25 mouse cellular contexts compared by ENCODE assay signal in the genomic region with DNA sequence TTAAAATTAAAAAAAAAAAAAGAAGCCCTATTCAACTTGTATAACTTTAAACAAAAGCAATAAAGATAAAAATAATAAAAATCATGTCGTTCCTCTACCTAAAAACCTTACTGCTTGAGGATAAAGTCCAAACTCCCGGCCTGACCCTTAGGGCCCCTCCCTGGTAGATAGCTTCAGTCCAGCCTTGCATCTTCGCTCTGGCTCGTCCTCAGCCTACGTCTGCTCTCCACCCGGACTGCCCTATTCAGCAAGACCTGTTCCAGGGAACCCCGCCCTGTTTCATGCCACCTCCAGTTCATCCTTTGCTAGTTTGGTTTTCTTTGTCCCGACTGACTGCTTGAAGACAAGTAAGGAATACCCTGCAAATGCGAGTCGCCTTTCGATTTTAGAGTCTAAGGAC. TPM values are rescaled to one million over a fixed set of nuclear protein-coding genes. Genes with fewer than 3 reads are reported as not detected.
DNase-seq lines count a peak whose midpoint lies in the region; ATAC-seq and TF ChIP-seq lines count a peak whose summit lies in the region.
"Had no signal": no experiment of that assay in that cellular context is flagged by ENCODE, and none has a peak within 500 bp of the region (broad histone marks: within the 10 kb centered on the region; RNA-seq: fewer than 3 reads in every experiment).

No protein-coding gene starts in this region.

- no peaks in the 10 kb centered on the region for H3K9me3 ChIP-seq in intestine, embryonic 16.5 days (ENCODE audit: control insufficient read depth, low read length)
- H3K9me3 ChIP-seq in stomach, postnatal 0 days (ENCODE audit: control insufficient read depth, low read length): no peaks in the 10 kb centered on the region
- H3K9me3 ChIP-seq in midbrain, embryonic 13.5 days: no peaks in the 10 kb centered on the region
- H3K9me3 ChIP-seq: forebrain, embryonic 10.5 days; forebrain, embryonic 13.5 days; G1E; heart, embryonic 10.5 days; heart, embryonic 13.5 days had no signal

- no peaks in the 10 kb centered on the region for H3K27me3 ChIP-seq in intestine, embryonic 16.5 days (replicated peaks; ENCODE audit: control insufficient read depth, insufficient read depth, low read length)
- no peaks in the 10 kb centered on the region for H3K27me3 ChIP-seq in stomach, postnatal 0 days (ENCODE audit: control insufficient read depth, insufficient read depth, low read length)
- H3K27me3 ChIP-seq in midbrain, embryonic 13.5 days: no peaks in the 10 kb centered on the region
- H3K27me3 ChIP-seq: forebrain, embryonic 13.5 days; heart, embryonic 13.5 days; Patski had no signal

- H3K4me1 ChIP-seq in intestine, embryonic 16.5 days (ENCODE audit: control insufficient read depth, insufficient read depth, low read length): peaks cover 20% of the 10 kb centered on the region
- no peaks in the 10 kb centered on the region for H3K4me1 ChIP-seq in stomach, postnatal 0 days (replicated peaks; ENCODE audit: control insufficient read depth, insufficient read depth)
- H3K4me1 ChIP-seq in midbrain, embryonic 13.5 days (replicated peaks): 0 out of 2 replicates have a peak, but pooled peaks cover 5% of the 10 kb centered on the region

- peak; percentile 84 for ATAC-seq in intestine, embryonic 16.5 days
- no peak for ATAC-seq in stomach, postnatal 0 days (ENCODE audit: low FRiP score, low TSS enrichment)
- ATAC-seq in granulocyte monocyte progenitor cell, adult 5-6 weeks (replicated peaks; ENCODE audit: poor library complexity, severe bottlenecking): no peak
- no peak for ATAC-seq in midbrain, embryonic 13.5 days
- ATAC-seq: forebrain, embryonic 13.5 days; forebrain, embryonic 16.5 days; hindbrain, postnatal 0 days; Patski had no signal

- DNase-seq in gastrocnemius, adult 2 months: no peak
- DNase-seq in gastrocnemius, postnatal 4 days (ENCODE audit: low spot score in 2 of 2): no peak
- DNase-seq in stomach, postnatal 0 days (ENCODE audit: low spot score): no peak
- DNase-seq in layer of hippocampus, postnatal 14 days (ENCODE audit: low spot score in 2 of 2): no peak
- DNase-seq: adrenal gland, adult 2 months; adrenal gland, postnatal 14 days; cerebellum, adult 11 months; cerebellum, adult 9-10 months; cerebellum, postnatal 14 days; gastrocnemius, postnatal 14 days; heart, adult 2 months; heart, postnatal 14 days; heart, postnatal 4 days had no signal

- 0 out of 2 replicates have a peak overlapping the region, but pooled peaks have one; percentile 12 for H3K27ac ChIP-seq in gastrocnemius, adult 2 months
- peak overlapping the region; percentile 60 for H3K27ac ChIP-seq in intestine, embryonic 16.5 days (ENCODE audit: low read length)
- peak overlapping the region; percentile 70 for H3K27ac ChIP-seq in stomach, postnatal 0 days (replicated peaks)
- no peak overlapping the region for H3K27ac ChIP-seq in midbrain, embryonic 13.5 days
- H3K27ac ChIP-seq: forebrain, embryonic 10.5 days; forebrain, embryonic 13.5 days; hindbrain, embryonic 14.5 days; hindbrain, postnatal 0 days had no signal

- 64% methylated on average over 11 of the region's 11 CpGs for WGBS in intestine, embryonic 16.5 days
- 63% methylated on average over 11 of the region's 11 CpGs for WGBS in stomach, postnatal 0 days
- WGBS in midbrain, embryonic 13.5 days: 86% methylated on average over 11 of the region's 11 CpGs

- H3K4me3 ChIP-seq in gastrocnemius, adult 2 months: no peak overlapping the region
- H3K4me3 ChIP-seq in intestine, embryonic 16.5 days (ENCODE audit: low read length): no peak overlapping the region
- no peak overlapping the region for H3K4me3 ChIP-seq in stomach, postnatal 0 days (ENCODE audit: low read depth, low read length)
- no peak overlapping the region for H3K4me3 ChIP-seq in midbrain, embryonic 13.5 days (replicated peaks)
- H3K4me3 ChIP-seq: forebrain, embryonic 10.5 days; forebrain, embryonic 13.5 days; heart, adult 2 months; heart, embryonic 10.5 days; heart, embryonic 13.5 days had no signal

- H3K9ac ChIP-seq in intestine, embryonic 16.5 days (ENCODE audit: low read depth, low read length): no peak overlapping the region
- no peak overlapping the region for H3K9ac ChIP-seq in stomach, postnatal 0 days (ENCODE audit: low read length)
- no peak overlapping the region for H3K9ac ChIP-seq in midbrain, embryonic 13.5 days (replicated peaks)
- H3K9ac ChIP-seq: forebrain, embryonic 13.5 days; heart, embryonic 13.5 days; hindbrain, embryonic 14.5 days had no signal

- H3K4me2 ChIP-seq in intestine, embryonic 16.5 days (ENCODE audit: low read depth, low read length): peak overlapping the region; percentile 17
- H3K4me2 ChIP-seq in stomach, postnatal 0 days (replicated peaks; ENCODE audit: low read depth): no peak overlapping the region
- H3K4me2 ChIP-seq in midbrain, embryonic 13.5 days (replicated peaks): no peak overlapping the region
- H3K4me2 ChIP-seq: forebrain, embryonic 13.5 days; heart, embryonic 13.5 days; hindbrain, embryonic 14.5 days had no signal

- TF ChIP-seq EP300 in stomach, postnatal 0 days (optimal IDR thresholded peaks at IDR 0.05): no peak

- no peaks in the 10 kb centered on the region for H3K36me3 ChIP-seq in intestine, embryonic 16.5 days (ENCODE audit: control insufficient read depth, insufficient read depth, low read length)
- 0 out of 2 replicates have a peak, but pooled peaks cover under 1% of the 10 kb centered on the region for H3K36me3 ChIP-seq in stomach, postnatal 0 days (ENCODE audit: control insufficient read depth, insufficient read depth, low read length)
- H3K36me3 ChIP-seq in midbrain, embryonic 13.5 days: no peaks in the 10 kb centered on the region

- intact Hi-C loops in gastrocnemius, adult 2 months (cut with DNase I): no loop called here

- TF ChIP-seq CTCF in gastrocnemius, adult 2 months (IDR thresholded peaks at IDR 0.05): no peak
- no peak for TF ChIP-seq CTCF in stomach, postnatal 0 days (IDR thresholded peaks at IDR 0.05; ENCODE audit: low read depth)

RNA-seq across cellular contexts. Expression of gene Slc16a1, which starts 24.5 kb away (rescaled TPM):
- 10 to 100 TPM; 20.9 to 42.1 TPM for total RNA-seq in gastrocnemius, adult 2 months (2021)
- 10 to 100 TPM; 28.5 to 36.1 TPM for total RNA-seq in gastrocnemius, postnatal 4 days (2021)
- 48.3 and 48.8 TPM in 2 replicates for polyA plus RNA-seq in intestine, embryonic 16.5 days (2015; fragmentation: Nextera tagmentation; extraction: Ambion mirVana)
- polyA plus RNA-seq in stomach, postnatal 0 days (2015; fragmentation: Nextera tagmentation; extraction: Ambion mirVana): 32.0 and 32.1 TPM in 2 replicates
- total RNA-seq in granulocyte monocyte progenitor cell, adult 5-6 weeks (2014; fragmentation: Nextera tagmentation): 36.4 and 42.5 TPM in 2 replicates
- 85.3 and 88.6 TPM in 2 replicates for total RNA-seq in granulocyte monocyte progenitor cell, adult 5-6 weeks (2017)
- total RNA-seq in layer of hippocampus, postnatal 14 days (2021): 10 to 100 TPM; 71.6 to 74.2 TPM
- polyA plus RNA-seq in midbrain, embryonic 13.5 days (2015; fragmentation: Nextera tagmentation; extraction: Ambion mirVana): 9.4 and 9.6 TPM in 2 replicates
